Mouse (Mus musculus): ENCODE results near the gene Pemt. TPM values are rescaled to one million over a fixed set of nuclear protein-coding genes. Genes with fewer than 3 reads are reported as not detected.

The Pemt gene
- total RNA-seq (2015) (14.2 and 20.6 TPM in 2 replicates), total RNA-seq (2017) (4.3 and 7.7 TPM in 2 replicates)

- peak; percentile 92 for ATAC-seq (replicated peaks; ENCODE audit: poor library complexity)
Observed at GRCm38 (mm10) chr11:60046058-60046735, at the start of gene Pemt. Pemt (minus strand) TSS chr11:60046489.

- ATAC-seq (replicated peaks; ENCODE audit: poor library complexity): no peak
Observed at GRCm38 (mm10) chr11:60094909-60095810, 48.9 kb upstream of the Pemt start.

GRCm38 (mm10) chr11:60093984-60094587 is 47.8 kb upstream of the Pemt start:
- ATAC-seq (replicated peaks; ENCODE audit: poor library complexity): no peak

- no peak for ATAC-seq (replicated peaks; ENCODE audit: poor library complexity)
Observed at GRCm38 (mm10) chr11:60093227-60093626, 46.9 kb upstream of the Pemt start.

- no peak for ATAC-seq (replicated peaks; ENCODE audit: poor library complexity)
Observed at GRCm38 (mm10) chr11:60091422-60091761, 45.1 kb upstream of the Pemt start.

- peak; percentile 87 for ATAC-seq (replicated peaks; ENCODE audit: poor library complexity)
Observed at GRCm38 (mm10) chr11:60090696-60091421, 44.6 kb upstream of the Pemt start.

- ATAC-seq (replicated peaks; ENCODE audit: poor library complexity): peak; percentile 52
Observed at GRCm38 (mm10) chr11:60088947-60089346, 42.7 kb upstream of the Pemt start.

- no peak for ATAC-seq (replicated peaks; ENCODE audit: poor library complexity)
Observed at GRCm38 (mm10) chr11:60086676-60087075, 40.4 kb upstream of the Pemt start.

- ATAC-seq (replicated peaks; ENCODE audit: poor library complexity): peak; percentile 83
Observed at GRCm38 (mm10) chr11:60084589-60084988, 38.3 kb upstream of the Pemt start.

GRCm38 (mm10) chr11:60076790-60077189 is 30.5 kb upstream of the Pemt start:
- peak; percentile 95 for ATAC-seq (replicated peaks; ENCODE audit: poor library complexity)

- ATAC-seq (replicated peaks; ENCODE audit: poor library complexity): peak; percentile 36
Observed at GRCm38 (mm10) chr11:60076183-60076582, 29.9 kb upstream of the Pemt start.

- ATAC-seq (replicated peaks; ENCODE audit: poor library complexity): no peak
Observed at GRCm38 (mm10) chr11:60073936-60074502, 27.7 kb upstream of the Pemt start.

- ATAC-seq (replicated peaks; ENCODE audit: poor library complexity): peak; percentile 23; the same call in 1 of the 2 replicates
Observed at GRCm38 (mm10) chr11:60073121-60073520, 26.8 kb upstream of the Pemt start.

GRCm38 (mm10) chr11:60071221-60071620 is 24.9 kb upstream of the Pemt start:
- ATAC-seq (replicated peaks; ENCODE audit: poor library complexity): no peak

- ATAC-seq (replicated peaks; ENCODE audit: poor library complexity): peak; percentile 92
Observed at GRCm38 (mm10) chr11:60070599-60070998, 24.3 kb upstream of the Pemt start.

- ATAC-seq (replicated peaks; ENCODE audit: poor library complexity): no peak
Observed at GRCm38 (mm10) chr11:60068631-60069030, 22.3 kb upstream of the Pemt start.

- ATAC-seq (replicated peaks; ENCODE audit: poor library complexity): no peak
Observed at GRCm38 (mm10) chr11:60067646-60068045, 21.4 kb upstream of the Pemt start.

GRCm38 (mm10) chr11:60065267-60065666 is 19.0 kb upstream of the Pemt start:
- ATAC-seq (replicated peaks; ENCODE audit: poor library complexity): no peak

GRCm38 (mm10) chr11:60061504-60062006 is 15.3 kb upstream of the Pemt start:
- no peak for ATAC-seq (replicated peaks; ENCODE audit: poor library complexity)

- no peak for ATAC-seq (replicated peaks; ENCODE audit: poor library complexity)
Observed at GRCm38 (mm10) chr11:60060026-60060425, 13.7 kb upstream of the Pemt start.

Measured in megakaryocyte progenitor cell, adult 5-6 weeks (primary cell).